Mouse (Mus musculus) stomach, adult 2 months (tissue): Measurements from ENCODE around the gene Ugt2a3. TPM values are rescaled to one million over a fixed set of nuclear protein-coding genes. Genes with fewer than 3 reads are reported as not detected.

ENCODE experiments used
- polyA plus RNA-seq: library from polyadenylated mRNA; depleted of rRNA; stranded (reverse); fragments of >200 nt; gene quantifications from 2 replicates; pipeline ENCODE4 v1.2.3, GENCODE M21; 2012; rRNA removed

The Ugt2a3 gene
- 0.11 and 0.24 TPM in 2 replicates for polyA plus RNA-seq

GRCm38 (mm10) chr5:87336961-87337697, at the start of gene Ugt2a3:
TSS of gene Ugt2a3 (minus strand) at chr5:87337195.

Other genes with a start within 250 kb of the Ugt2a3 start
- not detected in 2 replicates for gene Ugt2b36, start 244.6 kb downstream of the Ugt2a3 start, polyA plus RNA-seq
- not detected in 2 replicates for gene Ugt2b5, start 196.9 kb downstream of the Ugt2a3 start, polyA plus RNA-seq
- gene Ugt2b37, start 82.4 kb downstream of the Ugt2a3 start, polyA plus RNA-seq, result not detected in 2 replicates
- gene Ugt2b38, start 87.0 kb upstream of the Ugt2a3 start, polyA plus RNA-seq, result not detected in 2 replicates
- not detected in 2 replicates for gene Ugt2a2, start 145.1 kb upstream of the Ugt2a3 start, polyA plus RNA-seq
- not detected in 2 replicates for gene Gm43638, start 149.6 kb upstream of the Ugt2a3 start, polyA plus RNA-seq
- gene Ugt2a1, start 153.7 kb upstream of the Ugt2a3 start, polyA plus RNA-seq, result not detected in 2 replicates
- 0.52 and 0.95 TPM in 2 replicates for gene Sult1b1, start 201.0 kb upstream of the Ugt2a3 start, polyA plus RNA-seq
- 0.15 and 0.25 TPM in 2 replicates for gene Sult1d1, start 231.8 kb upstream of the Ugt2a3 start, polyA plus RNA-seq